17 mouse cellular contexts compared by ENCODE assay signal in genomic region chr19:41445013-41445610, GRCm38 (mm10). TPM values are rescaled to one million over a fixed set of nuclear protein-coding genes. Genes with fewer than 3 reads are reported as not detected.
DNase-seq lines count a peak whose midpoint lies in the region; ATAC-seq lines count a peak whose summit lies in the region.
"Had no signal": no experiment of that assay in that cellular context is flagged by ENCODE, and none has a peak within 500 bp of the region (broad histone marks: within the 10 kb centered on the region; RNA-seq: fewer than 3 reads in every experiment).

No protein-coding gene starts in this region.

- H3K27ac ChIP-seq in midbrain, embryonic 11.5 days (ENCODE audit: low read depth, low read length) = no peak overlapping the region
- H3K27ac ChIP-seq in midbrain, embryonic 14.5 days (replicated peaks; ENCODE audit: low read depth, low read length) = no peak overlapping the region
- H3K27ac ChIP-seq in liver, embryonic 16.5 days (ENCODE audit: low read length) = peak overlapping the region; percentile 21; the same call in 1 of the 2 replicates
- H3K27ac ChIP-seq: forebrain, embryonic 15.5 days; gastrocnemius, adult 2 months; hindbrain, postnatal 0 days; kidney, postnatal 0 days; limb, embryonic 12.5 days; midbrain, embryonic 13.5 days had no signal

- H3K4me1 ChIP-seq in midbrain, embryonic 11.5 days (ENCODE audit: control insufficient read depth, insufficient read depth, low read length) = peaks cover 2% of the 10 kb centered on the region; the same call in 1 of the 2 replicates
- H3K4me1 ChIP-seq in midbrain, embryonic 14.5 days (ENCODE audit: control insufficient read depth, insufficient read depth, low read length) = 0 out of 2 replicates have a peak, but pooled peaks cover 2% of the 10 kb centered on the region
- peaks cover 14% of the 10 kb centered on the region for H3K4me1 ChIP-seq in liver, embryonic 16.5 days (ENCODE audit: control insufficient read depth, low read depth, low read length)

- H3K27me3 ChIP-seq in midbrain, embryonic 11.5 days (ENCODE audit: control insufficient read depth, insufficient read depth, low read length) = peaks cover 6% of the 10 kb centered on the region; the same call in 1 of the 2 replicates
- H3K27me3 ChIP-seq in midbrain, embryonic 14.5 days (ENCODE audit: control insufficient read depth, insufficient read depth, low read length) = peaks cover 4% of the 10 kb centered on the region; the same call in 1 of the 2 replicates
- no peaks in the 10 kb centered on the region; the same call in 1 of the 2 replicates for H3K27me3 ChIP-seq in liver, embryonic 16.5 days (ENCODE audit: control insufficient read depth, insufficient read depth, low read depth, low read length)

- no peaks in the 10 kb centered on the region for H3K36me3 ChIP-seq in midbrain, embryonic 11.5 days (ENCODE audit: control insufficient read depth, insufficient read depth, low read length)
- no peaks in the 10 kb centered on the region for H3K36me3 ChIP-seq in midbrain, embryonic 14.5 days (ENCODE audit: control insufficient read depth, insufficient read depth, low read length)
- H3K36me3 ChIP-seq in liver, embryonic 16.5 days (ENCODE audit: control insufficient read depth, insufficient read depth) = no peaks in the 10 kb centered on the region
- H3K36me3 ChIP-seq: forebrain, embryonic 15.5 days; limb, embryonic 12.5 days; midbrain, embryonic 13.5 days had no signal

- H3K9ac ChIP-seq in midbrain, embryonic 11.5 days (ENCODE audit: low read length) = no peak overlapping the region
- no peak overlapping the region for H3K9ac ChIP-seq in midbrain, embryonic 14.5 days (replicated peaks; ENCODE audit: low read length)
- no peak overlapping the region for H3K9ac ChIP-seq in liver, embryonic 16.5 days (ENCODE audit: low read depth, low read length)
- H3K9ac ChIP-seq: forebrain, embryonic 15.5 days; limb, embryonic 12.5 days; midbrain, embryonic 13.5 days had no signal

- no peak overlapping the region for H3K4me2 ChIP-seq in midbrain, embryonic 11.5 days
- no peak overlapping the region for H3K4me2 ChIP-seq in midbrain, embryonic 14.5 days (ENCODE audit: low read length)
- H3K4me2 ChIP-seq in liver, embryonic 16.5 days (ENCODE audit: low read depth, low read length) = peak overlapping the region; percentile 14; the same call in 1 of the 2 replicates
- H3K4me2 ChIP-seq: forebrain, embryonic 15.5 days; limb, embryonic 12.5 days; midbrain, embryonic 13.5 days had no signal

- no peaks in the 10 kb centered on the region for H3K9me3 ChIP-seq in midbrain, embryonic 11.5 days (ENCODE audit: control insufficient read depth, low read length)
- no peaks in the 10 kb centered on the region for H3K9me3 ChIP-seq in midbrain, embryonic 14.5 days (ENCODE audit: control insufficient read depth, low read length)
- H3K9me3 ChIP-seq in liver, embryonic 16.5 days (replicated peaks; ENCODE audit: control insufficient read depth, low read length) = no peaks in the 10 kb centered on the region
- H3K9me3 ChIP-seq: forebrain, embryonic 15.5 days; limb, embryonic 12.5 days; midbrain, embryonic 13.5 days had no signal

- H3K4me3 ChIP-seq in midbrain, embryonic 11.5 days (ENCODE audit: low read depth, low read length) = no peak overlapping the region
- no peak overlapping the region for H3K4me3 ChIP-seq in midbrain, embryonic 14.5 days (replicated peaks; ENCODE audit: low read depth, low read length)
- no peak overlapping the region for H3K4me3 ChIP-seq in liver, embryonic 16.5 days (ENCODE audit: low read depth, low read length)
- H3K4me3 ChIP-seq: forebrain, embryonic 15.5 days; gastrocnemius, adult 2 months; limb, embryonic 12.5 days; midbrain, embryonic 13.5 days had no signal

- ATAC-seq in midbrain, embryonic 11.5 days (ENCODE audit: low FRiP score) = no peak
- ATAC-seq in midbrain, embryonic 14.5 days (ENCODE audit: low FRiP score, low TSS enrichment) = no peak
- 0 out of 2 replicates have a peak, but pooled peaks have one; percentile 15 for ATAC-seq in granulocyte monocyte progenitor cell, adult 5-6 weeks (replicated peaks; ENCODE audit: poor library complexity, severe bottlenecking)
- ATAC-seq in liver, embryonic 16.5 days (ENCODE audit: low read depth) = no peak
- ATAC-seq in megakaryocyte-erythroid progenitor cell, adult 5-6 weeks (replicated peaks; ENCODE audit: low FRiP score, low TSS enrichment, poor library complexity, severe bottlenecking) = no peak
- ATAC-seq: CD4-positive, CD25-positive, alpha-beta regulatory T cell, adult 4 months; forebrain, embryonic 15.5 days; hindbrain, postnatal 0 days; lung, postnatal 0 days; midbrain, embryonic 13.5 days had no signal

- DNase-seq in midbrain, embryonic 11.5 days (ENCODE audit: low spot score, missing footprints) = peak; percentile 61
- no peak for DNase-seq in midbrain, embryonic 14.5 days
- DNase-seq in cerebellum, postnatal 14 days = no peak
- no peak for DNase-seq in adrenal gland, postnatal 25 days
- DNase-seq: cerebellum, adult 11 months; gastrocnemius, adult 2 months; heart, postnatal 36 days had no signal

- 74% methylated on average over 10 of the region's 10 CpGs for WGBS in midbrain, embryonic 11.5 days
- 86% methylated on average over 10 of the region's 10 CpGs for WGBS in midbrain, embryonic 14.5 days
- WGBS in liver, embryonic 16.5 days (ENCODE audit: insufficient replicate concordance) = 40% methylated on average over 10 of the region's 10 CpGs

RNA-seq across cellular contexts. Expression of gene Lcor, which starts 37.3 kb away (rescaled TPM):
- 31.3 and 34.1 TPM in 2 replicates for polyA plus RNA-seq in midbrain, embryonic 11.5 days (2014; fragmentation: Nextera tagmentation; extraction: Ambion mirVana)
- 23.2 and 24.3 TPM in 2 replicates for polyA plus RNA-seq in midbrain, embryonic 14.5 days (2014; fragmentation: Nextera tagmentation; extraction: Ambion mirVana)
- 16.4 and 18.7 TPM in 2 replicates for total RNA-seq in granulocyte monocyte progenitor cell, adult 5-6 weeks (2014; fragmentation: Nextera tagmentation)
- 10.5 and 12.9 TPM in 2 replicates for total RNA-seq in granulocyte monocyte progenitor cell, adult 5-6 weeks (2017)
- polyA plus RNA-seq in liver, embryonic 16.5 days (2015; fragmentation: Nextera tagmentation; extraction: Ambion mirVana) = 6.3 and 6.9 TPM in 2 replicates
- total RNA-seq in adrenal gland, postnatal 25 days (2021) = 19.0 and 19.1 TPM in 2 replicates
- total RNA-seq in megakaryocyte-erythroid progenitor cell, adult 5-6 weeks (2014; fragmentation: Nextera tagmentation) = 13.4 and 15.5 TPM in 2 replicates
- total RNA-seq in megakaryocyte-erythroid progenitor cell, adult 5-6 weeks (2017) = 13.1 and 16.9 TPM in 2 replicates
